Mouse (Mus musculus): ENCODE data around the gene Clip3. TPM values are rescaled to one million over a fixed set of nuclear protein-coding genes. Genes with fewer than 3 reads are reported as not detected.
A peak's percentile ranks its signal among the peaks of the same experiment; 100 is the strongest.

Gene Clip3
- polyA plus RNA-seq, 1 experiment from 2014 or later = 41.9 TPM

DNA sequence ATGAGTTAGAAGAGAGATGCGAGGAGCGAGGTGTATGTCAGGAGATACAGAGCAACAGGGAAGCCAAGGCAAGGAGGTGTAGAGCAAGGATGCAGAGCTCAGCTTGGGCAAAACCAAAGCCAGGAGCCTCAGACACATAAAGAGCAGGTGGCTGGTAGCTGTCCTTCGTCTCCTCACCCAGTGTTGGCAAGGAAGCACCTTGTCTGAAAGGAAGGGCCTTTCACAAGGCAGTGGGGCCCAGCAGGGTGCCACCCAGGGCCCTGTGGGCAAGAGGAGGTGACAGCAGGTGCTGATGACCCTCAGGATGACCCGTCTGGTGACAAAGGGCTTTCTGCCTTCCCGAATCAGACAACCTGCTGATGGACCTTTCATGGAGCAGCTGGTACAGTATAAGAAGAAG, 43.0 kb downstream of the Clip3 start:
- H3K4me2 ChIP-seq = no peak overlapping the region
- no peak for ATAC-seq (ENCODE audit: insufficient read depth)
- H3K36me3 ChIP-seq (ENCODE audit: insufficient read depth) = no peaks in the 10 kb centered on the region
- H3K9ac ChIP-seq = no peak overlapping the region
- no peaks in the 10 kb centered on the region for H3K9me3 ChIP-seq (ENCODE audit: low read depth, low read length)
- H3K27ac ChIP-seq (ENCODE audit: low read depth) = no peak overlapping the region
- H3K4me3 ChIP-seq (ENCODE audit: low read depth, low read length) = no peak overlapping the region
- H3K27me3 ChIP-seq (ENCODE audit: insufficient read depth, low read length) = peaks cover 19% of the 10 kb centered on the region
- H3K4me1 ChIP-seq (ENCODE audit: insufficient read depth) = peaks cover 13% of the 10 kb centered on the region
- DNase-seq = no peak
- no peak for TF ChIP-seq CTCF (IDR thresholded peaks at IDR 0.05; ENCODE audit: low read depth)
- 68% methylated on average over 5 of the region's 5 CpGs for WGBS

- no peaks in the 10 kb centered on the region for H3K36me3 ChIP-seq (ENCODE audit: insufficient read depth)
- 66% methylated on average over 6 of the region's 6 CpGs for WGBS
- no peak overlapping the region for H3K4me3 ChIP-seq (ENCODE audit: low read depth, low read length)
- H3K4me2 ChIP-seq = no peak overlapping the region
- peaks cover 13% of the 10 kb centered on the region for H3K4me1 ChIP-seq (ENCODE audit: insufficient read depth)
- no peak overlapping the region for H3K27ac ChIP-seq (ENCODE audit: low read depth)
- DNase-seq (no peak), ATAC-seq (ENCODE audit: insufficient read depth) (no peak)
- peaks cover 19% of the 10 kb centered on the region for H3K27me3 ChIP-seq (ENCODE audit: insufficient read depth, low read length)
- no peak for TF ChIP-seq CTCF (IDR thresholded peaks at IDR 0.05; ENCODE audit: low read depth)
- H3K9me3 ChIP-seq (ENCODE audit: low read depth, low read length) = no peaks in the 10 kb centered on the region
- H3K9ac ChIP-seq = no peak overlapping the region
Observed at GRCm38 (mm10) chr7:30335688-30336087, 44.2 kb downstream of the Clip3 start.

GRCm38 (mm10) chr7:30336384-30336783, 44.9 kb downstream of the Clip3 start:
- no peaks in the 10 kb centered on the region for H3K9me3 ChIP-seq (ENCODE audit: low read depth, low read length)
- ATAC-seq (ENCODE audit: insufficient read depth) (peak; percentile 39; the same call in 1 of the 2 replicates), DNase-seq (peak; percentile 99)
- H3K4me2 ChIP-seq = no peak overlapping the region
- H3K36me3 ChIP-seq (ENCODE audit: insufficient read depth) = no peaks in the 10 kb centered on the region
- 4% methylated on average over 9 of the region's 9 CpGs for WGBS
- H3K9ac ChIP-seq = no peak overlapping the region
- peaks cover 19% of the 10 kb centered on the region for H3K27me3 ChIP-seq (ENCODE audit: insufficient read depth, low read length)
- H3K4me1 ChIP-seq (ENCODE audit: insufficient read depth) = peaks cover 13% of the 10 kb centered on the region
- H3K27ac ChIP-seq (ENCODE audit: low read depth) = no peak overlapping the region
- peak; percentile 96 for TF ChIP-seq CTCF (IDR thresholded peaks at IDR 0.05; ENCODE audit: low read depth)
- H3K4me3 ChIP-seq (ENCODE audit: low read depth, low read length) = no peak overlapping the region

GRCm38 (mm10) chr7:30339432-30340109, 48.0 kb downstream of the Clip3 start:
- no peak for TF ChIP-seq CTCF (IDR thresholded peaks at IDR 0.05; ENCODE audit: low read depth)
- Histone ChIP-seq H3K4me2 (no peak overlapping the region), H3K9ac (no peak overlapping the region), H3K27me3 (ENCODE audit: insufficient read depth, low read length) (peaks cover 18% of the 10 kb centered on the region), H3K4me1 (ENCODE audit: insufficient read depth) (no peaks in the 10 kb centered on the region), H3K36me3 (ENCODE audit: insufficient read depth) (no peaks in the 10 kb centered on the region), H3K4me3 (ENCODE audit: low read depth, low read length) (no peak overlapping the region), H3K27ac (ENCODE audit: low read depth) (no peak overlapping the region), H3K9me3 (ENCODE audit: low read depth, low read length) (no peaks in the 10 kb centered on the region)
- WGBS = 69% methylated on average over 5 of the region's 5 CpGs
- DNase-seq (no peak), ATAC-seq (ENCODE audit: insufficient read depth) (no peak)

- Histone ChIP-seq H3K4me3 (ENCODE audit: low read depth, low read length) (no peak overlapping the region), H3K27ac (ENCODE audit: low read depth) (no peak overlapping the region), H3K9ac (no peak overlapping the region), H3K9me3 (ENCODE audit: low read depth, low read length) (no peaks in the 10 kb centered on the region), H3K4me1 (ENCODE audit: insufficient read depth) (no peaks in the 10 kb centered on the region), H3K27me3 (ENCODE audit: insufficient read depth, low read length) (peaks cover 19% of the 10 kb centered on the region; the same call in 1 of the 2 replicates), H3K36me3 (ENCODE audit: insufficient read depth) (no peaks in the 10 kb centered on the region), H3K4me2 (no peak overlapping the region)
- whole genome bisulfite sequencing = 25% methylated on average over 21 of the region's 21 CpGs
- DNase-seq = peak; percentile 93
- ATAC-seq (ENCODE audit: insufficient read depth) = no peak
- no peak for TF ChIP-seq CTCF (IDR thresholded peaks at IDR 0.05; ENCODE audit: low read depth)
Observed at GRCm38 (mm10) chr7:30346635-30347379, 55.3 kb downstream of the Clip3 start.

DNA sequence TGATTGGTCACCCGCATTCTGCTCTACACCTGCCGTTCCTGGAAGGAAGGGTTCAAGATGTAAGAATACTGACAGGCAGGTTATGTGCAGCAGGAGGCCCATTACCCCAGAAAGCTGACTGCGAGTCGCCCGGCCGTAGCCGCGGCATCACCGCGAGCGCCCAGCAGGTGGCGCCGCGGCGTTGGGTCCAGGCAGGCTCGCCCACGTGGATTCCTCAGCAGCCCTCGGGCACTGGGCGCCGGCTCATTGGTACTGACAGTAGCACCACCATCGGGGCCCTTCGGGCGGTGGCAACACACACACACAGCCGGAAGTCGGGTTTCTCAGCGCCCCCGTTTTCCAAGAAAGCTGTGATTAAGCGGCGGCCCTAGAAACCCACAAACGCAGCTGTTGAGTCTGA, 56.3 kb downstream of the Clip3 start:
- Histone ChIP-seq H3K4me3 (ENCODE audit: low read depth, low read length) (no peak overlapping the region), H3K9me3 (ENCODE audit: low read depth, low read length) (no peaks in the 10 kb centered on the region), H3K4me2 (no peak overlapping the region), H3K27ac (ENCODE audit: low read depth) (no peak overlapping the region), H3K36me3 (ENCODE audit: insufficient read depth) (no peaks in the 10 kb centered on the region), H3K9ac (no peak overlapping the region), H3K27me3 (ENCODE audit: insufficient read depth, low read length) (peaks cover 19% of the 10 kb centered on the region; the same call in 1 of the 2 replicates), H3K4me1 (ENCODE audit: insufficient read depth) (no peaks in the 10 kb centered on the region)
- 2% methylated on average over 30 of the region's 30 CpGs for WGBS
- DNase-seq = peak; percentile 81
- TF ChIP-seq CTCF (IDR thresholded peaks at IDR 0.05; ENCODE audit: low read depth) = peak; percentile 64
- no peak for ATAC-seq (ENCODE audit: insufficient read depth)

GRCm38 (mm10) chr7:30353279-30353822, 61.8 kb downstream of the Clip3 start:
- 14% methylated on average over 6 of the region's 6 CpGs for WGBS
- peak; percentile 83 for TF ChIP-seq CTCF (IDR thresholded peaks at IDR 0.05; ENCODE audit: low read depth)
- DNase-seq = peak; percentile 85
- Histone ChIP-seq H3K9me3 (ENCODE audit: low read depth, low read length) (no peaks in the 10 kb centered on the region), H3K4me3 (ENCODE audit: low read depth, low read length) (no peak overlapping the region), H3K9ac (no peak overlapping the region), H3K36me3 (ENCODE audit: insufficient read depth) (0 out of 2 replicates have a peak, but pooled peaks cover 5% of the 10 kb centered on the region), H3K27ac (ENCODE audit: low read depth) (no peak overlapping the region), H3K4me1 (ENCODE audit: insufficient read depth) (no peaks in the 10 kb centered on the region), H3K4me2 (no peak overlapping the region), H3K27me3 (ENCODE audit: insufficient read depth, low read length) (peaks cover 3% of the 10 kb centered on the region; the same call in 1 of the 2 replicates)
- no peak for ATAC-seq (ENCODE audit: insufficient read depth)
